Mouse (Mus musculus) cerebellum, adult 2 months (tissue): ENCODE measurements at regions not wholly inside any gene's neighbourhood (a gene's known extent, or its start where the extent isn't known, plus 50 kb on each side); places are given as distances from the start of the nearest gene placed in this dataset.

Source experiments
- CTCF ChIP-seq: fragments of 200-500 bp; IDR thresholded peaks from 2 replicates; pipeline ENCODE4 v1.5.1; 2011; ENCODE audit warnings: low read depth, mild to moderate bottlenecking, control low read depth, low read length, moderate library complexity, borderline replicate concordance; ENCODE audit not compliant: insufficient read depth
- POLR2A ChIP-seq: fragments of 200-500 bp; IDR thresholded peaks from 2 replicates; pipeline ENCODE4 v1.6.1; 2011; ENCODE audit warnings: low read length, control low read depth, borderline replicate concordance; ENCODE audit not compliant: insufficient read depth

DNA sequence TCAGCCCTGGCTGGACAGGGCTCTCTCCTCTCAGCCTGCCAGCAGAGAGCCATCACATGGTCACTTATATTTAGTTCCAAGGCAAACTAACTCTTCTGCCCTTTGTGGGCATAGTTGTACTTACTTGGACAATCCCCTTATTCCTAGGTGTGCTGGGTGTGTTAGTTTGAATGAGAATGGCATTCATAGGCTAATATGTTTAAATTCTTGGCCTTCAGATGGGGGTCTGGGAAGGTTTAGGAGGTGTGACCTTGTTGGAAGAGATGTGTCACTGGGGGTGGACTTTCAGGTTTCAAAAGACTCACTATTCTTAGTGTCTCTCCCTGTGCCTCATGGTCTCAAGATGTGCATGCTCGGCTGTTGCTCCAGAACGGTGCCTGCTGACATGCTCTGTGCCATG lies 250.5 kb upstream of the Myo3a start:
- TF ChIP-seq POLR2A (no peak), CTCF (no peak)
